Mouse (Mus musculus) hindbrain, embryonic 10.5 days (tissue): ENCODE data around the gene Drd4. TPM values are rescaled to one million over a fixed set of nuclear protein-coding genes. Genes with fewer than 3 reads are reported as not detected.

Source experiments
- DNase-seq: peaks from one replicate; pipeline ENCODE4 v3.0.0-alpha.2; 2017; ENCODE audit warnings: low spot score
- H3K27ac ChIP-seq: fragments of 300-500 bp; sonication (generic); 2 replicates; pipeline ENCODE4 v1.5.1; 2016; ENCODE audit warnings: mild to moderate bottlenecking, moderate library complexity
- H3K27me3 ChIP-seq: fragments of 300-500 bp; sonication (generic); 2 replicates; pipeline ENCODE4 v1.6.1; 2016; ENCODE audit warnings: mild to moderate bottlenecking; ENCODE audit not compliant: poor library complexity, insufficient read depth, severe bottlenecking
- H3K36me3 ChIP-seq: fragments of 300-500 bp; sonication (generic); 2 replicates; pipeline ENCODE4 v1.6.1; 2016; ENCODE audit warnings: mild to moderate bottlenecking, moderate library complexity
- H3K4me1 ChIP-seq: fragments of 300-500 bp; sonication (generic); replicated peaks from 2 replicates; pipeline ENCODE4 v1.6.1; 2016; ENCODE audit warnings: mild to moderate bottlenecking
- H3K4me3 ChIP-seq: fragments of 300-500 bp; sonication (generic); 2 replicates; pipeline ENCODE4 v1.5.1; 2016; ENCODE audit warnings: mild to moderate bottlenecking, moderate library complexity
- H3K9me3 ChIP-seq: fragments of 300-500 bp; sonication (generic); 2 replicates; pipeline ENCODE4 v1.6.1; 2016; ENCODE audit warnings: mild to moderate bottlenecking, moderate library complexity
- WGBS: fragments of 180-500 bp; shearing (Covaris S2); methylation state at CpG from one replicate; pipeline ENCODE4 v1.1.7; 2016; 5-methylcytosine and 5-hydroxymethylcytosine counted together
- polyA plus RNA-seq: library from polyadenylated mRNA; unstranded; fragments of >200 nt; fragmentation: Nextera tagmentation; extraction: Ambion mirVana; gene quantifications from 2 replicates; pipeline ENCODE4 v1.2.1, GENCODE M21; 2016

The Drd4 gene
- polyA plus RNA-seq, 1 experiment from 2014 or later = 0.34 TPM

DNA sequence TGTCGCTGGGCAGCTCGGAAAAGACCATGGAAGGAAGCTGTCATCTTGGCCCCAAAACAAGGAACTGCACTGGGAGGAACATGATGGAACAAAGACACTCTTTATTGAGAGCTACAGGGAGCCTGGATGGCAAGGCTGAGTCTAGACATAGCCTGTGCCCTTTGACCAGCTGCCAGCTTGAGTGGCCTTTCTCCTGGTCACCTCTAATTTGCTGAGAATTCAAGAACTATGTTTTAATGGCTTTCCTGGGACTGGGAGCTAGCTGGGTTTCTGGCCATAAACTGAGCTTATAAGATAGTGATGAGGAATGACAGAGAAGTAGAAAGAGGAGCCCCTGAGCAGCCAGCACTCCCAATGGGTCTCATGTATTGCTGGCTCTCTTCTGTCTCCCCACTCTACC lies 51.4 kb downstream of the Drd4 start:
- DNase-seq = no peak
- Histone ChIP-seq H3K4me3 (no peak overlapping the region), H3K4me1 (peaks cover 22% of the 10 kb centered on the region), H3K9me3 (no peaks in the 10 kb centered on the region), H3K36me3 (no peaks in the 10 kb centered on the region), H3K27ac (no peak overlapping the region), H3K27me3 (peaks cover 36% of the 10 kb centered on the region)
- WGBS = 50% methylated on average over 2 of the region's 2 CpGs

DNA sequence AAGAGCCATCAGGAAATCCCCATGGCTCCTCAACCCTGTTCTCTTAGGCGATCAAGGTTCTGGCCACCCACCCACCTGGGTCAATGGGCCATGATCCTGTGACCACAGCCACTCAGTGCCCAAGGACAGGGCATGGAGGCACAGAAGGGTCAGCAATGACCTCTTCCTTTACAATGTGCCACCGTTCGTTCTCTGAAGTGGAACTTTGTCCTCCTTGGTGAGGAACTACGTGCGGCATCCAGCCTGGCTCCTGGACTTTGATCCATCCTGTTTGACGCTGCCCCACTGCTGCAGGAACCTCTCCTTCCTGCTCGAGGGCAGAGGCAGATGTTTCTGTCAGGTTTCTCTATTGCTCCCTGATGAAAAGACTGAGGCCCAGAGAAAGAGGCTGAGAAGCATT lies 51.9 kb downstream of the Drd4 start:
- H3K4me3 ChIP-seq = no peak overlapping the region
- H3K4me1 ChIP-seq = peaks cover 17% of the 10 kb centered on the region
- H3K36me3 ChIP-seq = no peaks in the 10 kb centered on the region
- peaks cover 32% of the 10 kb centered on the region for H3K27me3 ChIP-seq
- no peaks in the 10 kb centered on the region for H3K9me3 ChIP-seq
- no peak for DNase-seq
- 74% methylated on average over 7 of the region's 7 CpGs for WGBS
- H3K27ac ChIP-seq = no peak overlapping the region

DNA sequence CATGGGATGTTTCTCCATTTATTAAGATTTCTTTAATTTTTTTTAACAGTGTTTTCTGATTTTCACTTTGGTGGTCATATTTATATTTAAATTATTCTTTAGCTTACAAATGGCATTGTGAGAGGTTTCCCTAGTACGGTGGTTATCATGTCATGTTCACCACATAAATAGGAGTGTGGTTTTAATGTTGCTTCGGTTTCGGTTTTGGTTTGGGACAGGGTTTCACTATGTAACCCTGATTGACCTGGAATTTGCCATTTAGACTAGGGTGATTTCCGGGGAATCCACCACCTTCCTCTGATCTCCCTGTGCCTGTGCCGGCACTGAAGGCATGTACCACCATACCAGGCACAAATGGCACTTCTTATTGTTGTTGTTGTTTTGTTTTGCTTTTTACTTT lies 53.0 kb downstream of the Drd4 start:
- Histone ChIP-seq H3K4me3 (no peak overlapping the region), H3K4me1 (peaks cover 9% of the 10 kb centered on the region), H3K27ac (no peak overlapping the region), H3K36me3 (no peaks in the 10 kb centered on the region), H3K27me3 (peaks cover 21% of the 10 kb centered on the region), H3K9me3 (no peaks in the 10 kb centered on the region)
- 92% methylated on average over 5 of the region's 5 CpGs for WGBS
- DNase-seq = no peak

Other genes with a start within 250 kb of the Drd4 start
- 26.4 and 35.1 TPM in 2 replicates for gene B4galnt4, start 230.9 kb upstream of the Drd4 start, polyA plus RNA-seq
- gene Pkp3, start 213.8 kb upstream of the Drd4 start, polyA plus RNA-seq = 5.1 and 5.2 TPM in 2 replicates
- gene Sigirr, start 191.4 kb upstream of the Drd4 start, polyA plus RNA-seq = 1.9 and 2.7 TPM in 2 replicates
- 0.20 and 1.6 TPM in 2 replicates for gene Ano9, start 174.2 kb upstream of the Drd4 start, polyA plus RNA-seq
- 80.1 and 80.2 TPM in 2 replicates for gene Ptdss2, start 169.6 kb upstream of the Drd4 start, polyA plus RNA-seq
- 68.4 and 72.4 TPM in 2 replicates for gene Rnh1, start 119.1 kb upstream of the Drd4 start, polyA plus RNA-seq
- gene Hras, start 98.0 kb upstream of the Drd4 start, polyA plus RNA-seq = 96.8 and 115 TPM in 2 replicates
- 14.9 and 17.3 TPM in 2 replicates for gene Lrrc56, start 97.8 kb upstream of the Drd4 start, polyA plus RNA-seq
- 3.9 and 4.0 TPM in 2 replicates for gene Lmntd2, start 77.9 kb upstream of the Drd4 start, polyA plus RNA-seq
- gene Rassf7, start 76.1 kb upstream of the Drd4 start, polyA plus RNA-seq = 58.5 and 59.0 TPM in 2 replicates
- 106 and 108 TPM in 2 replicates for gene Phrf1, start 63.2 kb upstream of the Drd4 start, polyA plus RNA-seq
- gene Irf7, start 25.5 kb upstream of the Drd4 start, polyA plus RNA-seq = 1.0 and 1.2 TPM in 2 replicates
- 0.32 TPM in 1 of 2 replicates, not detected in the other for gene Cdhr5, start 15.2 kb upstream of the Drd4 start, polyA plus RNA-seq
- gene Sct, start 12.9 kb upstream of the Drd4 start, polyA plus RNA-seq = 8.2 and 12.3 TPM in 2 replicates
- 56.8 and 71.6 TPM in 2 replicates for gene Deaf1, start 35.7 kb downstream of the Drd4 start, polyA plus RNA-seq
- 53.7 and 57.8 TPM in 2 replicates for gene Tmem80, start 35.7 kb downstream of the Drd4 start, polyA plus RNA-seq
- gene Eps8l2, start 46.9 kb downstream of the Drd4 start, polyA plus RNA-seq = 6.7 and 6.8 TPM in 2 replicates
- 336 and 378 TPM in 2 replicates for gene Taldo1, start 100.2 kb downstream of the Drd4 start, polyA plus RNA-seq
- gene Gatd1, start 122.1 kb downstream of the Drd4 start, polyA plus RNA-seq = 45.2 and 49.4 TPM in 2 replicates
- gene Cend1, start 137.5 kb downstream of the Drd4 start, polyA plus RNA-seq = 11.5 and 21.9 TPM in 2 replicates
- gene Slc25a22, start 145.9 kb downstream of the Drd4 start, polyA plus RNA-seq = 45.9 and 55.6 TPM in 2 replicates
- 21.0 and 23.2 TPM in 2 replicates for gene Pidd1, start 152.0 kb downstream of the Drd4 start, polyA plus RNA-seq
- 1,010 and 1,127 TPM in 2 replicates for gene Rplp2, start 155.4 kb downstream of the Drd4 start, polyA plus RNA-seq
- gene Pnpla2, start 163.2 kb downstream of the Drd4 start, polyA plus RNA-seq = 19.3 and 20.3 TPM in 2 replicates
- 8.1 and 9.1 TPM in 2 replicates for gene Cracr2b, start 169.1 kb downstream of the Drd4 start, polyA plus RNA-seq
- gene Cd151, start 175.4 kb downstream of the Drd4 start, polyA plus RNA-seq = 26.0 and 29.7 TPM in 2 replicates
- gene Polr2l, start 183.1 kb downstream of the Drd4 start, polyA plus RNA-seq = 89.5 and 90.0 TPM in 2 replicates
- 36.3 and 38.6 TPM in 2 replicates for gene Tspan4, start 183.2 kb downstream of the Drd4 start, polyA plus RNA-seq
- 24.9 and 30.2 TPM in 2 replicates for gene Chid1, start 247.9 kb downstream of the Drd4 start, polyA plus RNA-seq